Mouse (Mus musculus): Measurements from ENCODE around the gene Klc1.

DNA sequence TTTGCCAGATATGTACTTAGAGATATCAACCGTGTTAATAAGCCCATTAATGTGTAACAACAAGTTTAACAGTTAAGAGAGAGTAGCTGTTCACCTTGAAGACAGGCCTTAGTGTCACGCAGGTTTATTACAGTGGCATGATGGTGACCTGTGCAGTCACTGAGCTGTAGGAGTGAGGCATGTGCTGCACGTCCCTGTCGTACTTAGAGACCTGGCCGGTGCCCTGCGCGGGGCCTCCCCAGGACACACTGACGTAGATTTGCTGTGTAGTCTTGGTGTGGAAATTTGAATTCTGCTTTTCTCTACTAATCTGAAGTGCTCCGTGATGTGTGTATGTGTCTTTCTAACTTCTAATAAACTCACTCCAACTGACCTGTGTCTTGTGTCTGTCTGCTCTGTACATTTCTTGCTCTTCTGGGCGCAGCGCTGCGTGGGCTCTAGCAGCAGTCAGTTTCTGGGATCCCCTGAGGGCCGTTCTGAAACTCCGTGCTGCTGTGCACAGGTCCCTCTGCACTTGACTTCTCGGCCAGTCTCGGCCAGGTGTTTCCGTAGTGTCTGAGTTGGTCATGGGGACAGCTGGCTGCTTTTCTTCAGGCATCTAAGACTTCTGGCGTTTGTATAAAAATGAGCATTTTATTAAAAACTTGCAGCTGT is 36.0 kb downstream of the Klc1 start:
- TF ChIP-seq GATA1 (IDR thresholded peaks at IDR 0.05; ENCODE audit: borderline replicate concordance, low read length) (no peak), FLI1 (IDR thresholded peaks at IDR 0.05; ENCODE audit: low read length) (no peak)
